ENCODE assay signal across 12 mouse cellular contexts in the genomic region with DNA sequence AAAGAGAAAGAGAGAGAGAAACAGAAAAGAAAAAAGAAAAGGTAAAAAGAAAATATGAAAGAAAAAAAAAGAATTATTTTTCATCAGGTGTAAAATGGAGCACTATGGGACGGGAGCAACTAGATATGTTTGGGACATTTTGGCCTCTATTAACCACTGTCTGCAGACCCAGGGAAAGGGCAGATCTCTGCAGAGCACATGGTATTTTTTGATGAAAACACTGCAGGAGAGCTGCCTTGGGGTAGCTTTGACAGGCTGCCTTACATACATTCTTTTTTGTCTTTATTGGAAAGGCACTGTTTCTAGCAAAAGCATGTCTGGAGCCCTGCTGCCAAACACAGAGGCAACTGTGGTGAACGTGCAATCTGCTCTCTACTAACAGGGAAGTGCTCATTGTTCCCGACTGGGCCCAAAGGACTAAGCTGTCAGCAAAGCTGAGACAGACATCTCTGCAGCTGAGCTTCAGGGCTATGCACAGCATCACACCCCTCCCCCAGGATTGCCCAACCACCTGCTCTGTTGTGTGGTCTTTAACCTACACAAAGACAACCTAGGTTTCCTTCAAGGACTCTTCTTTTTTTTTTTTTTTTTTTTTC.
A peak's percentile ranks its signal among the peaks of the same experiment; 100 is the strongest.
DNase-seq lines count a peak whose midpoint lies in the region; ATAC-seq and TF ChIP-seq lines count a peak whose summit lies in the region.
"Had no signal": no experiment of that assay in that cellular context is flagged by ENCODE, and none has a peak within 500 bp of the region (broad histone marks: within the 10 kb centered on the region; RNA-seq: fewer than 3 reads in every experiment).

No protein-coding gene starts in this region.

- no peak for TF ChIP-seq CTCF in layer of hippocampus, adult 2 months (conservative IDR thresholded peaks at IDR 0.05)
- TF ChIP-seq CTCF in thymus, adult 2 months (IDR thresholded peaks at IDR 0.05; ENCODE audit: borderline replicate concordance, control insufficient read depth, extremely low read depth, insufficient read depth, low read length, poor library complexity), result no peak

- H3K4me1 ChIP-seq in neural tube, embryonic 11.5 days (ENCODE audit: control insufficient read depth, insufficient read depth, low read length), result no peaks in the 10 kb centered on the region
- H3K4me1 ChIP-seq in forebrain, embryonic 11.5 days (replicated peaks; ENCODE audit: control insufficient read depth, insufficient read depth, low read length), result peaks cover 2% of the 10 kb centered on the region; the same call in 1 of the 2 replicates
- peaks cover 4% of the 10 kb centered on the region; the same call in 1 of the 2 replicates for H3K4me1 ChIP-seq in neural tube, embryonic 13.5 days (replicated peaks)
- H3K4me1 ChIP-seq in thymus, adult 2 months (replicated peaks; ENCODE audit: control insufficient read depth, insufficient read depth, low read length), result no peaks in the 10 kb centered on the region
- H3K4me1 ChIP-seq: megakaryocyte, embryonic 14.5 days had no signal

- H3K9ac ChIP-seq in neural tube, embryonic 11.5 days (ENCODE audit: low read length), result no peak overlapping the region
- H3K9ac ChIP-seq in forebrain, embryonic 11.5 days (ENCODE audit: low read length), result no peak overlapping the region; the same call in 1 of the 2 replicates
- H3K9ac ChIP-seq in neural tube, embryonic 13.5 days, result no peak overlapping the region

- DNase-seq in neural tube, embryonic 11.5 days (ENCODE audit: low spot score), result no peak
- DNase-seq in neural tube, embryonic 10.5 days (ENCODE audit: extremely low spot score, low spot score), result no peak
- DNase-seq in forebrain, embryonic 11.5 days (ENCODE audit: low spot score), result peak; percentile 54
- DNase-seq in layer of hippocampus, adult 2 months (ENCODE audit: low spot score in 2 of 2), result peak; percentile 17 to 27
- DNase-seq in adrenal gland, postnatal 14 days, result no peak
- no peak for DNase-seq in thymus, adult 2 months
- no peak for DNase-seq in lung, postnatal 25 days (ENCODE audit: low spot score)
- DNase-seq: kidney, adult 2 months; retina, postnatal 1 day had no signal

- H3K4me2 ChIP-seq in neural tube, embryonic 11.5 days (ENCODE audit: low read depth), result no peak overlapping the region
- no peak overlapping the region for H3K4me2 ChIP-seq in forebrain, embryonic 11.5 days (ENCODE audit: low read depth, low read length, severe bottlenecking)
- H3K4me2 ChIP-seq in neural tube, embryonic 13.5 days, result no peak overlapping the region
- H3K4me2 ChIP-seq: liver, embryonic 11.5 days had no signal

- H3K36me3 ChIP-seq in neural tube, embryonic 11.5 days (ENCODE audit: control insufficient read depth, insufficient read depth, low read length), result no peaks in the 10 kb centered on the region
- H3K36me3 ChIP-seq in forebrain, embryonic 11.5 days (ENCODE audit: control insufficient read depth, insufficient read depth, low read length), result no peaks in the 10 kb centered on the region
- H3K36me3 ChIP-seq in neural tube, embryonic 13.5 days, result no peaks in the 10 kb centered on the region
- H3K36me3 ChIP-seq in thymus, adult 2 months (ENCODE audit: control insufficient read depth, insufficient read depth, low read length), result no peaks in the 10 kb centered on the region

- no peak for TF ChIP-seq POLR2A in thymus, adult 2 months (IDR thresholded peaks at IDR 0.05; ENCODE audit: control insufficient read depth, extremely low read depth, insufficient read depth, low read length, poor library complexity)

- no peak overlapping the region for H3K27ac ChIP-seq in neural tube, embryonic 11.5 days (ENCODE audit: low read depth, low read length)
- no peak overlapping the region for H3K27ac ChIP-seq in forebrain, embryonic 11.5 days (ENCODE audit: low read depth, low read length)
- H3K27ac ChIP-seq in layer of hippocampus, adult 2 months, result no peak overlapping the region
- no peak overlapping the region for H3K27ac ChIP-seq in neural tube, embryonic 13.5 days (replicated peaks)
- no peak overlapping the region for H3K27ac ChIP-seq in thymus, adult 2 months (ENCODE audit: control insufficient read depth, insufficient read depth, low read length)

- no peaks in the 10 kb centered on the region; the same call in 1 of the 2 replicates for H3K9me3 ChIP-seq in neural tube, embryonic 11.5 days (ENCODE audit: control insufficient read depth, low read length)
- H3K9me3 ChIP-seq in forebrain, embryonic 11.5 days (ENCODE audit: control insufficient read depth, low read length), result no peaks in the 10 kb centered on the region
- no peaks in the 10 kb centered on the region for H3K9me3 ChIP-seq in neural tube, embryonic 13.5 days

- no peak overlapping the region for H3K4me3 ChIP-seq in neural tube, embryonic 11.5 days (ENCODE audit: low read depth, low read length)
- no peak overlapping the region for H3K4me3 ChIP-seq in forebrain, embryonic 11.5 days (ENCODE audit: low read depth, low read length)
- no peak overlapping the region for H3K4me3 ChIP-seq in layer of hippocampus, adult 2 months
- no peak overlapping the region for H3K4me3 ChIP-seq in neural tube, embryonic 13.5 days
- H3K4me3 ChIP-seq in thymus, adult 2 months (ENCODE audit: control insufficient read depth, insufficient read depth, low read length), result no peak overlapping the region
- H3K4me3 ChIP-seq: megakaryocyte, embryonic 14.5 days had no signal

- 38% methylated on average over 3 of the region's 3 CpGs for WGBS in neural tube, embryonic 11.5 days
- WGBS in forebrain, embryonic 11.5 days, result 24% methylated on average over 3 of the region's 3 CpGs
- 22% methylated on average over 3 of the region's 3 CpGs for WGBS in neural tube, embryonic 13.5 days
- 63% methylated on average over 3 of the region's 3 CpGs for WGBS in thymus, adult 2 months

- H3K27me3 ChIP-seq in neural tube, embryonic 11.5 days (ENCODE audit: control insufficient read depth, insufficient read depth, low read length), result no peaks in the 10 kb centered on the region
- H3K27me3 ChIP-seq in forebrain, embryonic 11.5 days (ENCODE audit: control insufficient read depth, insufficient read depth, low read length), result no peaks in the 10 kb centered on the region
- no peaks in the 10 kb centered on the region for H3K27me3 ChIP-seq in neural tube, embryonic 13.5 days
- H3K27me3 ChIP-seq in thymus, adult 2 months (ENCODE audit: control insufficient read depth, insufficient read depth, low read length), result no peaks in the 10 kb centered on the region
- H3K27me3 ChIP-seq: megakaryocyte, embryonic 14.5 days had no signal

- ATAC-seq in neural tube, embryonic 11.5 days (ENCODE audit: insufficient read depth, low FRiP score, low TSS enrichment), result peak; percentile 23; the same call in 1 of the 2 replicates
- peak; percentile 80 for ATAC-seq in forebrain, embryonic 11.5 days (replicated peaks; ENCODE audit: low FRiP score)
- ATAC-seq in neural tube, embryonic 13.5 days (ENCODE audit: low read depth), result 0 out of 2 replicates have a peak, but pooled peaks have one; percentile 56

Comparison
In these comparisons a context has a peak if more than half of its experiments do, and no peak if none do; other contexts are left out.
1. ATAC-seq: peak in every context shown above with its lines; median percentile 80 in forebrain, embryonic 11.5 days; 56 in neural tube, embryonic 13.5 days; 23 in neural tube, embryonic 11.5 days.
2. DNase-seq: peak in forebrain, embryonic 11.5 days (single experiment) and layer of hippocampus, adult 2 months (2 of 2); none in neural tube, embryonic 11.5 days (single experiment), neural tube, embryonic 10.5 days (single experiment), adrenal gland, postnatal 14 days (single experiment), thymus, adult 2 months (single experiment) and lung, postnatal 25 days (single experiment).